Mouse (Mus musculus): Measurements from ENCODE around the gene Slc25a26.

GRCm38 (mm10) chr6:94646274-94646863, 146.2 kb downstream of the Slc25a26 start:
- no peak for TF ChIP-seq CTCF (IDR thresholded peaks at IDR 0.05)
- no peak for TF ChIP-seq EP300 (IDR thresholded peaks at IDR 0.05)
